In genomic region chr5:73189443-73190160, GRCm38 (mm10) we compare ENCODE assay signal across 16 mouse cellular contexts.
A peak's percentile ranks its signal among the peaks of the same experiment; 100 is the strongest.
DNase-seq lines count a peak whose midpoint lies in the region; ATAC-seq lines count a peak whose summit lies in the region.
"Had no signal": no experiment of that assay in that cellular context is flagged by ENCODE, and none has a peak within 500 bp of the region (broad histone marks: within the 10 kb centered on the region; RNA-seq: fewer than 3 reads in every experiment).

No protein-coding gene starts in this region.

- H3K36me3 ChIP-seq in forebrain, embryonic 14.5 days (ENCODE audit: control insufficient read depth, insufficient read depth, low read length), result peaks cover 7% of the 10 kb centered on the region
- peaks cover 29% of the 10 kb centered on the region for H3K36me3 ChIP-seq in forebrain, embryonic 10.5 days (replicated peaks)
- H3K36me3 ChIP-seq in stomach, embryonic 16.5 days (ENCODE audit: control insufficient read depth, insufficient read depth, low read length), result no peaks in the 10 kb centered on the region
- H3K36me3 ChIP-seq: lung, embryonic 15.5 days; midbrain, embryonic 15.5 days had no signal

- WGBS in forebrain, embryonic 14.5 days, result 80% methylated on average over 9 of the region's 9 CpGs
- WGBS in forebrain, embryonic 10.5 days, result 88% methylated on average over 9 of the region's 9 CpGs
- WGBS in large intestine, adult 2 months, result 28% methylated on average over 9 of the region's 9 CpGs
- WGBS in stomach, embryonic 16.5 days, result 69% methylated on average over 9 of the region's 9 CpGs

- no peak overlapping the region for H3K4me2 ChIP-seq in forebrain, embryonic 14.5 days (ENCODE audit: low read length)
- peak overlapping the region; percentile 31; the same call in 1 of the 2 replicates for H3K4me2 ChIP-seq in stomach, embryonic 16.5 days (ENCODE audit: low read depth, low read length)
- H3K4me2 ChIP-seq: lung, embryonic 15.5 days; midbrain, embryonic 15.5 days had no signal

- 0 out of 2 replicates have a peak, but pooled peaks cover 2% of the 10 kb centered on the region for H3K9me3 ChIP-seq in forebrain, embryonic 14.5 days (replicated peaks; ENCODE audit: control insufficient read depth, low read length)
- no peaks in the 10 kb centered on the region for H3K9me3 ChIP-seq in forebrain, embryonic 10.5 days
- no peaks in the 10 kb centered on the region for H3K9me3 ChIP-seq in stomach, embryonic 16.5 days (replicated peaks; ENCODE audit: control insufficient read depth, low read length)
- H3K9me3 ChIP-seq: lung, embryonic 15.5 days; midbrain, embryonic 15.5 days had no signal

- H3K27me3 ChIP-seq in forebrain, embryonic 14.5 days (replicated peaks; ENCODE audit: control insufficient read depth, insufficient read depth, low read length), result no peaks in the 10 kb centered on the region
- H3K27me3 ChIP-seq in forebrain, embryonic 10.5 days (ENCODE audit: poor library complexity, severe bottlenecking), result no peaks in the 10 kb centered on the region
- no peaks in the 10 kb centered on the region for H3K27me3 ChIP-seq in stomach, embryonic 16.5 days (ENCODE audit: control insufficient read depth, insufficient read depth, low read length)
- H3K27me3 ChIP-seq: lung, embryonic 15.5 days; midbrain, embryonic 15.5 days had no signal

- no peak for DNase-seq in forebrain, embryonic 14.5 days (ENCODE audit: low spot score)
- no peak for DNase-seq in forebrain, embryonic 10.5 days (ENCODE audit: extremely low spot score, low spot score)
- peak; percentile 42 for DNase-seq in lung, postnatal 36 days
- DNase-seq in lung, postnatal 10 days, result no peak
- DNase-seq in large intestine, adult 2 months (ENCODE audit: low read depth, low spot score), result peak; percentile 94
- DNase-seq in spleen, postnatal 4 days (ENCODE audit: low spot score in 2 of 2), result no peak
- DNase-seq in layer of hippocampus, adult 8-10 months (ENCODE audit: low spot score in 2 of 2), result no peak
- DNase-seq: adrenal gland, postnatal 36 days; cerebellum, adult 11 months; gastrocnemius, postnatal 25 days; layer of hippocampus, adult 9-11 months had no signal

- peak; percentile 46; the same call in 1 of the 2 replicates for ATAC-seq in forebrain, embryonic 14.5 days
- peak; percentile 22; the same call in 1 of the 2 replicates for ATAC-seq in stomach, embryonic 16.5 days (ENCODE audit: insufficient read depth, low FRiP score)
- ATAC-seq: forebrain, embryonic 16.5 days; hindbrain, embryonic 16.5 days; midbrain, embryonic 15.5 days had no signal

- no peak overlapping the region for H3K4me3 ChIP-seq in forebrain, embryonic 14.5 days (ENCODE audit: low read depth, low read length)
- H3K4me3 ChIP-seq in forebrain, embryonic 10.5 days, result no peak overlapping the region
- peak overlapping the region; percentile 16; the same call in 1 of the 2 replicates for H3K4me3 ChIP-seq in stomach, embryonic 16.5 days (replicated peaks; ENCODE audit: low read length)
- H3K4me3 ChIP-seq: lung, embryonic 15.5 days; midbrain, embryonic 15.5 days had no signal

- no peak overlapping the region for H3K9ac ChIP-seq in forebrain, embryonic 14.5 days (ENCODE audit: low read length)
- H3K9ac ChIP-seq in stomach, embryonic 16.5 days (ENCODE audit: low read length), result no peak overlapping the region
- H3K9ac ChIP-seq: lung, embryonic 15.5 days; midbrain, embryonic 15.5 days had no signal

- H3K27ac ChIP-seq in forebrain, embryonic 14.5 days (ENCODE audit: low read depth, low read length), result no peak overlapping the region
- no peak overlapping the region for H3K27ac ChIP-seq in forebrain, embryonic 10.5 days
- peak overlapping the region; percentile 84 for H3K27ac ChIP-seq in stomach, embryonic 16.5 days (ENCODE audit: low read length)
- H3K27ac ChIP-seq: lung, embryonic 15.5 days; midbrain, embryonic 15.5 days had no signal

- no peaks in the 10 kb centered on the region for H3K4me1 ChIP-seq in forebrain, embryonic 14.5 days (ENCODE audit: control insufficient read depth, insufficient read depth, low read length)
- H3K4me1 ChIP-seq in forebrain, embryonic 10.5 days, result peaks cover 21% of the 10 kb centered on the region
- H3K4me1 ChIP-seq in stomach, embryonic 16.5 days (ENCODE audit: control insufficient read depth, insufficient read depth, low read length), result peaks cover 35% of the 10 kb centered on the region

Comparison
In these comparisons a context has a peak if more than half of its experiments do, and no peak if none do; other contexts are left out.
1. DNase-seq: peak in lung, postnatal 36 days (single experiment) and large intestine, adult 2 months (single experiment); none in forebrain, embryonic 14.5 days (single experiment), forebrain, embryonic 10.5 days (single experiment), lung, postnatal 10 days (single experiment), spleen, postnatal 4 days (0 of 2) and layer of hippocampus, adult 8-10 months (0 of 2).